Mouse (Mus musculus) liver, embryonic 12.5 days (tissue): Measurements from ENCODE around the gene Pias3. TPM values are rescaled to one million over a fixed set of nuclear protein-coding genes. Genes with fewer than 3 reads are reported as not detected.
"Not testable (repeated sequence)": the region's sequence is repeated elsewhere in the genome, so short reads cannot be mapped to it uniquely, and the experiment has no call there.

Experiments
- ATAC-seq: fragments of 200-750 bp; cut with Nextera tagmentation; 2 replicates; pipeline ENCODE4 v1.8.0; 2017; ENCODE audit warnings: moderate number of reproducible peaks, mild to moderate bottlenecking, moderate library complexity
- H3K27ac ChIP-seq: fragments of 300-500 bp; sonication (generic); 2 replicates; pipeline ENCODE4 v1.5.1; 2016; ENCODE audit warnings: mild to moderate bottlenecking
- H3K27me3 ChIP-seq: fragments of 300-500 bp; sonication (generic); replicated peaks from 2 replicates; pipeline ENCODE4 v1.6.1; 2016; ENCODE audit warnings: mild to moderate bottlenecking, moderate library complexity
- H3K36me3 ChIP-seq: fragments of 300-500 bp; sonication (generic); 2 replicates; pipeline ENCODE4 v1.6.1; 2016; ENCODE audit warnings: mild to moderate bottlenecking, moderate library complexity
- H3K4me1 ChIP-seq: fragments of 300-500 bp; sonication (generic); 2 replicates; pipeline ENCODE4 v1.6.1; 2016
- H3K4me2 ChIP-seq: fragments of 300-500 bp; sonication (generic); 2 replicates; pipeline ENCODE4 v1.6.1; 2016; ENCODE audit warnings: mild to moderate bottlenecking, moderate library complexity
- H3K4me3 ChIP-seq: fragments of 300-500 bp; sonication (generic); 2 replicates; pipeline ENCODE4 v1.5.1; 2016; ENCODE audit warnings: mild to moderate bottlenecking, moderate library complexity
- H3K9ac ChIP-seq: fragments of 300-500 bp; sonication (generic); 2 replicates; pipeline ENCODE4 v1.6.1; 2016; ENCODE audit warnings: mild to moderate bottlenecking, moderate library complexity
- H3K9me3 ChIP-seq: fragments of 300-500 bp; sonication (generic); replicated peaks from 2 replicates; pipeline ENCODE4 v1.6.1; 2016; ENCODE audit warnings: mild to moderate bottlenecking, moderate library complexity
- WGBS: fragments of 180-500 bp; shearing (Covaris S2); methylation state at CpG from one replicate; pipeline ENCODE4 v1.1.7; 2016; ENCODE audit not compliant: insufficient replicate concordance; 5-methylcytosine and 5-hydroxymethylcytosine counted together
- polyA plus RNA-seq: library from polyadenylated mRNA; unstranded; fragments of >200 nt; fragmentation: Nextera tagmentation; extraction: Ambion mirVana; gene quantifications from 2 replicates; pipeline ENCODE4 v1.2.1, GENCODE M21; 2016

Gene Pias3
- 10.1 and 11.0 TPM in 2 replicates for polyA plus RNA-seq

DNA sequence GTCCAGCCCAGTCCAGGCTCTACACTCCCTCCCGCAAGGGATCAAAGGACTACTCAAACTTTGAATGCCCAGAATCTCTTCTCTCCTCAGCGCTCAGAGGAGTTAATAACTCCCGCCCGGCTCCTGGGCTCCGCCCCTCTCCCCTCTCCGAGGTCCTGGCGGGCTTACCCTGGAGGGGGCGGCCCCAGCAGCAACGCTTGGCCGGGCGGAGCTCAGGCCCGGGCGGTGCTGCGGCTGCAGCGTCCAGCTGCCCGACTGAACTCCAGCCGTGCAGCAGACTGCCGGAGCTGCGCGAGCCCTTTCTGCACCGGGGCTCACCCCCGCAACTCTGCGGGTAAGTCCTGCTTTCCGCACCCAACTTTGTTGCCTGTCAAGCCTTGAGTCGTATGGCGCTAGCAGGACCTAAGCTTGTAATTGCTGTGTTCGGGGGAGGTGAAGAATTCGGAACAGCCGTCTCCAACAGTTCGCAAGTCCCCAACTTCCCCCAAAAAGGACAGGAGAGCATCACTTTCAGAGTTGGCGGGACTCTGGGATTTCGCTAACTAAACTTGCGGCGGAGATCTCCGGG lies at the start of gene Pias3:
Gene Pias3 (plus strand): TSS at position 187 of the 568 bp plus-strand sequence.
- no peaks in the 10 kb centered on the region; the same call in 1 of the 2 replicates for H3K27me3 ChIP-seq
- peak within 1 kb of the TSS; percentile 95 for H3K4me2 ChIP-seq
- peak within 1 kb of the TSS; percentile 79 for H3K9ac ChIP-seq
- no peaks in the 10 kb centered on the region for H3K9me3 ChIP-seq
- H3K4me3 ChIP-seq: peak within 1 kb of the TSS; percentile 81
- H3K36me3 ChIP-seq: peaks cover 13% of the 10 kb centered on the region
- ATAC-seq: peak; percentile 74
- peak within 1 kb of the TSS; percentile 88 for H3K27ac ChIP-seq
- under 1% methylated on average over 35 of the region's 35 CpGs for WGBS
- peaks cover 22% of the 10 kb centered on the region for H3K4me1 ChIP-seq

DNA sequence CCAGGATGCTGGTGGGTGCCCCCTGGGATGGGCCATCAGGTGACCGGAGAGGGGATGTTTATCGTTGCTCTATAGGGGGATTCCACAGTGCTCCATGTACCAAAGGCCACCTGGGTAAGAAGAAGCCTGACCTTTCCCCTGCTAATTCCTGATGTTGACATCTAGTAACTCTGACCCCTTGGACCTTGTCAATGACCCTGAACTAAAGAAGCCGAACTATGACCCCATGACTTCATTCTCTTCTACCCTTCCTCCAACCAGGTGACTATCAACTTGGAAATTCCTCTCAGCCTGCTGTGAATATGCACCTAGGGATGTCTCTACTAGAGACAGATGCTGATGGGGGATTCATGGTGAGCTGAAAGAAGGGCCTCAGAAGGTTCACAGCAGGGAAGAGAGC lies 48.8 kb upstream of the Pias3 start:
- Histone ChIP-seq H3K36me3 (peaks cover 17% of the 10 kb centered on the region), H3K27me3 (no peaks in the 10 kb centered on the region), H3K27ac (no peak overlapping the region), H3K4me2 (no peak overlapping the region), H3K9me3 (no peaks in the 10 kb centered on the region), H3K4me3 (no peak overlapping the region), H3K9ac (no peak overlapping the region), H3K4me1 (no peaks in the 10 kb centered on the region)
- 74% methylated on average over 3 of the region's 3 CpGs for WGBS
- ATAC-seq: no peak

DNA sequence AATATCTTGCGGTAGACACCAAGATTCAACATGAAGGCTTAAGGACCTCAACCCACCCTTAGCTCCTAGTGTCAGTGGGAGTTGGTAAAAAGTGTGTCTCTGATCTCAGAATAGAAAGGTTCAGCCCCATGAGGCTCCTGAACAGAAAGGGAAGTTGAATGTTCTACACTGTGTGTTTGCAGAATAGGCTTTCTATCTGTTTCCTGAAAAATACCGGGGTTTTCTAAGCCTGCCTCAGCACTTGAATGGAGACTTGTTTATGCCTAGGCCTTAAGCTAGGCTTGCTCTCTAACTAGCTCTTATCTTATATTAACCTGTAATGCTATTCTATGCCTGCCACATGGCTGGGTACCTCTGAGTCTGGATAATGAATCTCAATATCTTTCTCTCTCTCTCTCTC lies 35.3 kb upstream of the Pias3 start:
- no peak overlapping the region for H3K27ac ChIP-seq
- H3K36me3 ChIP-seq: no peaks in the 10 kb centered on the region
- no peak overlapping the region for H3K4me2 ChIP-seq
- H3K27me3 ChIP-seq: peaks cover 3% of the 10 kb centered on the region; the same call in 1 of the 2 replicates
- no peak overlapping the region for H3K4me3 ChIP-seq
- H3K9ac ChIP-seq: no peak overlapping the region
- no peaks in the 10 kb centered on the region for H3K9me3 ChIP-seq
- ATAC-seq: no peak
- whole genome bisulfite sequencing: 57% methylated on average over 2 of the region's 2 CpGs
- peaks cover 10% of the 10 kb centered on the region for H3K4me1 ChIP-seq

DNA sequence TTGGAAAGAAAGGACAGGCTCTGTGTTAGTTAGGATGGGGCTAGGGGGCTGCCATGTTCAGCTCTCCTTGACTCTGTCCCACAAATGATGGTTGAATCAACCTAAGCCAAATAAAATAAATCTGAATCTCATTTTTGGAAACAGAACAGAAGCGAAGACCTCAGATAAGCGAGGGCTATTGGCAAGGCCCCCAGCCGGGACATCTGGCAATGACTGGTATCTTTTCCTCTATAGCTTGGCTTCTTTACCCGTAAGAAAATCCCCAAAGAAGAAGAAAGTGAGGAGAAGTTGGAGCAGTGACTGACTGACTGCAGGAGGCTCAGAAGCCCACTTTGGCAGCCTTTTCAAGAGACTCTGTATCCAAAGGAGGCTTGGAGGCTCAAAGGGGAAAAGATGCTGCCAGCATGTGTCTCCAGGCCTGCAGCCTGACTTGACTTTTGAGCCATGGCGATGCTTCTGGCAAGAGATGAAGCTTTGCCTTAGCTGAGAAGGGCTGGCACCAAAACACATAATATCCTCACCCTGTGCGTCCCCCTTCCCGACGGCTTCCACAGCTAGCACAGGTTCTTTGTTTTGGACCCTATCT lies 33.4 kb upstream of the Pias3 start:
- no peak overlapping the region for H3K27ac ChIP-seq

DNA sequence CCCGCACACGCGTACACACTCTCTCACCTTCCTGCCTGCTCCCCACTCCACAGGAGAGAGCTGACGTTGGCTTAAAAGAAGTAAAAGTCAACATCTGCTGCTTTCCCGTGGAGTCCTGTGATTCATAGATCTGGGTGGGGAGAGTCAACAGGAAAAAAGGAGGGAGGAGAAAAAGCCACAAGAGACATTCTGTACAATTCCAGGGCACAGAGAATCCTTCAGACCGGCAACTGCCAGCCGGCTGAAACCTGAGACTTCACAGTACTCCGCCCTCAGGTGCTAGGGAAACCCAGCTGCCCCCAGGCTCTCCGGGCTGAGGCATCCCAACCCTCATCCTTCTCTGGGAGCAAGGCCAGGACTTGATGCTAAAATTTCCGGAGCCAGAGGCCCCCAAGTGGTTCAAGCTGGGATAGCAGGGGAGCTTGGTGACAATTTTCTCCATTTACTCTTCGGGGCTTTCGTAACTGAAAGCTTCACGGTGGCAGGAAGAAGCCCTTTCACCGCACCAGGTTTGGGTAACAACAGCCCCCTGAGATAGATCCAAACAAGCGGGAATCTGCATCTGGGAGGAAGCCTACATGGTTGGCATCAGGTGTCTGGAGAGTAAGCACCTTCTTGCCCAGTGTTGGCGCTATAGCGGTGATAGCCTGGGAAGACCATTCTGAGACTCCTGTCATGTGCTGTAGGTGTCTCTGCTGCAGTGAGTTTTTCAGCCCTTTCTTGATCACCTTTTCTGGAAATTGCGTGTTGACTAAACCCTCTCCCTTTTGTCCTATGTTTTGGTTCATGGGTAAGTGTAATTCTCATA lies 32.5 kb upstream of the Pias3 start:
- H3K9ac ChIP-seq: no peak overlapping the region; the same call in 1 of the 2 replicates

More for the DNA sequence above, 33.4 kb upstream of the Pias3 start:
- no peak overlapping the region for H3K9ac ChIP-seq
- WGBS: 63% methylated on average over 8 of the region's 8 CpGs
- no peaks in the 10 kb centered on the region for H3K36me3 ChIP-seq
- no peak for ATAC-seq
- H3K4me1 ChIP-seq: peaks cover 10% of the 10 kb centered on the region
- no peak overlapping the region for H3K4me3 ChIP-seq
- no peak overlapping the region; the same call in 1 of the 2 replicates for H3K4me2 ChIP-seq
- H3K9me3 ChIP-seq: no peaks in the 10 kb centered on the region
- peaks cover 12% of the 10 kb centered on the region; the same call in 1 of the 2 replicates for H3K27me3 ChIP-seq

DNA sequence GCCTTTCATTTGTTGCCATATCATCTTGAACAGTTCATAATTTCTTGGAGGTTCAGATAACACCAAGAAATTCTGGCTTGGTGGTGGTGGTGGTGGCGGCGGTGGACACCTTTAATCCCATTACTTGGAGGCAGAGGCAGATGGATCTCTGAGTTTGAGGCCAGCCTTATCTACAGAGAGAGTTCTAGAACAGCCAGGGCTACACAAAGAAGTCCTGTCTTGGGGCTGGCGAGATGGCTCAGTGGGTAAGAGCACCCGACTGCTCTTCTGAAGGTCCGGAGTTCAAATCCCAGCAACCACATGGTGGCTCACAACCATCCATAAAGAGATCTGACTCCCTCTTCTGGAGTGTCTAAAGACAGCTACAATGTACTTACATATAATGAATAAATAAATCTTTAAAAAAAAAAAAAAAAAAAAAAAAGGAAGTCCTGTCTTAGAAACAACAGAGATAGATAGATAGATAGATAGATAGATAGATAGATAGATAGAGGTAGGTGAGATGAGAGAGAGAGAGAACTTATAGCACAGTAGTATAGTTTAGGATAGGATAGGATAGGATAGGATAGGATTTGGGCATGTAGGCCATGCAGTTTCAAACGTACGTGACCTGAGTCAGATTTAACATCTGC lies 30.3 kb upstream of the Pias3 start:
- not testable (repeated sequence) for H3K9ac ChIP-seq, H3K4me2 ChIP-seq, H3K4me3 ChIP-seq, H3K36me3 ChIP-seq, H3K9me3 ChIP-seq, H3K27ac ChIP-seq, ATAC-seq
- peaks cover 26% of the 10 kb centered on the region for H3K4me1 ChIP-seq
- H3K27me3 ChIP-seq: peaks cover 20% of the 10 kb centered on the region
- WGBS: 74% methylated on average over 7 of the region's 7 CpGs

More for the DNA sequence above, 32.5 kb upstream of the Pias3 start:
- peak overlapping the region; percentile 29 for H3K4me3 ChIP-seq
- H3K27me3 ChIP-seq: peaks cover 12% of the 10 kb centered on the region; the same call in 1 of the 2 replicates
- H3K27ac ChIP-seq: no peak overlapping the region
- no peaks in the 10 kb centered on the region for H3K9me3 ChIP-seq
- WGBS: 11% methylated on average over 18 of the region's 18 CpGs
- H3K36me3 ChIP-seq: no peaks in the 10 kb centered on the region
- no peak for ATAC-seq
- H3K4me2 ChIP-seq: peak overlapping the region; percentile 66
- H3K4me1 ChIP-seq: peaks cover 10% of the 10 kb centered on the region

DNA sequence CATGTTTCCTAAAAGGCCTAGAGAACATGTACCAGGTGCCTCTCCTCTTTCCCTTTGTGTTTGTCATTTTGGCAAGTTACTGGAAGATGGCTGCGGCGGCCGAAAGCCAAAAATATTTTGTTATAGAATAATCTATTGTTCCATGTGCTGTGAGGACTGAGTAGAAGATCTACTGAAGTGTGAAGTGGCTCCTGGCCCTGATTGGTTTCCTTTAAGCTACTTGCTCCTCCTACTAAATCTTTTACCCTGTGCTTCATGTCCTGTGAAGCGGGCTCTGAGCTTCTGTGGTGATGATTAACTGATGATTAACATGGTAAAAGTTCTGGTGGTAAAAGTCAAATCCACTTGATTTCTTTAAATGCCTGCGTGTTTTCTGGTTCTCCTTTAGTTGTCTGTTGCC lies 29.3 kb upstream of the Pias3 start:
- Histone ChIP-seq H3K27ac (no peak overlapping the region), H3K9me3 (no peaks in the 10 kb centered on the region), H3K4me3 (no peak overlapping the region), H3K36me3 (no peaks in the 10 kb centered on the region), H3K4me2 (no peak overlapping the region), H3K4me1 (peaks cover 27% of the 10 kb centered on the region), H3K9ac (no peak overlapping the region), H3K27me3 (peaks cover 29% of the 10 kb centered on the region)
- WGBS: 84% methylated on average over 5 of the region's 5 CpGs
- ATAC-seq: no peak

DNA sequence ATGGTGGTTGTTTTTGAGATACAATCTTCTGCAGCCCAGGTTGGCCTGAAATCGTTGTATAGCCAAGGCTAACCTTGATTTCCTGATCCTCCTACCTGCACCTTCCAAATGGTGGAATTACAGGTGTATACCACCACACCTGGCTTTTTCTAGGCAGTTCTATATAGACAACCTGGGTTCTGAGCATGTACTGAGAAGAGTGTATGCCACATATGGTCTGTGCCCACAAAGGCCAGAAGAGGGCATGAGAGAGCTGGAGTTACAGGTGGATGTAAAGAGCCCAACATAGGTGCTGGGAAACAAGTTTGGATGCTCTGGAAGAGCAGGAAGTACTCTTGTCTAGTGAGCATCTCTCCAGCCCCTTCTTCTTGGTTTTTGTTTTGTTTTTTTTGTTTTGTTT lies 28.9 kb upstream of the Pias3 start:
- WGBS: 13% methylated on average over 1 of the region's 1 CpGs
- Histone ChIP-seq H3K4me3 (no peak overlapping the region), H3K4me1 (peaks cover 27% of the 10 kb centered on the region), H3K9ac (no peak overlapping the region), H3K27me3 (peaks cover 33% of the 10 kb centered on the region), H3K36me3 (no peaks in the 10 kb centered on the region), H3K27ac (no peak overlapping the region), H3K9me3 (no peaks in the 10 kb centered on the region), H3K4me2 (no peak overlapping the region)
- no peak for ATAC-seq

DNA sequence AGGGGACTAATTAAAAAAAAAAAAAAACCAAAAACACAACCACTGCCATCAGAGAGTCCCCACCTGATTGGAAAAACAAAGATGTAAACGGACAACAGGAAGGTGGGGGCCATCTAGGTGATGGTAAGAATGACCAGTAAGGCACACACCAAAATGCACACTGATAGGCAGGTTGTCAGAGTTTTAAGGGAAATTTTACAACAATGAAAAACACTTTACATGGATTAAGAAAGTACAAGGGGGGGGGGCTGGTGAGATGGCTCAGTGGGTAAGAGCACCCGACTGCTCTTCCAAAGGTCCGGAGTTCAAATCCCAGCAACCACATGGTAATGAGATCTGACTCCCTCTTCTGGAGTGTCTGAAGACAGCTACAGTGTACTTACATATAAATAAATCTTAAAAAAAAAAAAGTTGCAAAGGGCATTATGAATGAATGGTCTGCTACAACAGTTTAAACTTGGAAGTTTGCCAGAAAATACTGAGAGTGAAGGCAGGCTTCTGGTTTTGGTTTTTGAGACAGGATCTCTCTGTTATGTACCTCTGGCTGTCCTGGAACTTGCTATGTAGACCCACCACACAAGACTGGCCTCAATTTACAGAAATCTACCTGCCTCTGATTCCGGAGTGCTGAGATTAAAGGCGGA lies 27.6 kb upstream of the Pias3 start:
- Histone ChIP-seq H3K4me1 (peaks cover 21% of the 10 kb centered on the region), H3K9ac (no peak overlapping the region), H3K4me3 (no peak overlapping the region), H3K4me2 (no peak overlapping the region), H3K27ac (no peak overlapping the region), H3K9me3 (no peaks in the 10 kb centered on the region), H3K27me3 (peaks cover 30% of the 10 kb centered on the region), H3K36me3 (no peaks in the 10 kb centered on the region)
- WGBS: 78% methylated on average over 5 of the region's 5 CpGs
- ATAC-seq: no peak

DNA sequence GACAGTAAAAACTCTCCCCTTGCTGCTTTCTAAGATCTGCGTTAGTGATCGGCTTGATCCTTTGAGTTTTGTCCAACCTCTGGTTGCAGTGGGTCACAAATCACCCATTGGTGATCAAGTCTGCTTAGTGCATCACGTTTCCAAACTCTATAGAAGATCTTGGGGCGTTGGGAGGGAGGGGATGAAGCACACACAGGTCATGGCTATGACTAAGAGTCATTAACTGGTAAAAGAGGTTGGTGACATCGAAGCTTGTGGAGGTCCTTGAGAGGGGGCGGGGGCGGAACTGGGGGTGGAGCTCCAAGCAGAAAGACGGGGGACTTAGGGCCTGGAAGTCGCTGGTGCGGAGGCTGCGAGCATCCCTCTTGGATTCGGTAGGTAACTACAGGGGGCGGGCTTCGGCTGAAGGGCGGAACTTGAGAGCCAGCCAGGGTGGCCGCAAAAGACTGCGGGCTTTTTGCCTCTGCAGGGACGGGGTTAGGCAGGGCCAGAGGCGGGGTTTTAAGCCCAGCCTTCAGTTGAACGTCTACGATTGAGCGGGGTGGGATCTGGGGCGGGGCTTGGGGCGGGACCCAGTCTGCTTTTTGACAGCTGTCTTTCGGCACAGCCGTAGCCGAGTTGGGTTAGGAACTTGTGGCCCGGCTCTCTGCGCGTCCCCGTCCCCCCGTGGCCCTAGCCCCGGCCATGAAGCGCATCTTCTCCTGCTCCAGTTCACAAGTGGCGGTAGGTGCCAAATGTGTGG lies 26.3 kb upstream of the Pias3 start, which contains the start of gene Ankrd35:
Gene Ankrd35 (plus strand): TSS at position 405 of the 742 bp plus-strand sequence.
- H3K4me3 ChIP-seq: peak within 1 kb of the TSS; percentile 52
- peak; percentile 93 for ATAC-seq
- H3K4me1 ChIP-seq: peaks cover 17% of the 10 kb centered on the region
- H3K4me2 ChIP-seq: peak within 1 kb of the TSS; percentile 83
- H3K9me3 ChIP-seq: no peaks in the 10 kb centered on the region
- H3K27me3 ChIP-seq: peaks cover 30% of the 10 kb centered on the region
- peak within 1 kb of the TSS; percentile 48; the same call in 1 of the 2 replicates for H3K9ac ChIP-seq
- H3K36me3 ChIP-seq: no peaks in the 10 kb centered on the region
- no peak within 1 kb of the TSS for H3K27ac ChIP-seq
- WGBS: 4% methylated on average over 35 of the region's 35 CpGs

DNA sequence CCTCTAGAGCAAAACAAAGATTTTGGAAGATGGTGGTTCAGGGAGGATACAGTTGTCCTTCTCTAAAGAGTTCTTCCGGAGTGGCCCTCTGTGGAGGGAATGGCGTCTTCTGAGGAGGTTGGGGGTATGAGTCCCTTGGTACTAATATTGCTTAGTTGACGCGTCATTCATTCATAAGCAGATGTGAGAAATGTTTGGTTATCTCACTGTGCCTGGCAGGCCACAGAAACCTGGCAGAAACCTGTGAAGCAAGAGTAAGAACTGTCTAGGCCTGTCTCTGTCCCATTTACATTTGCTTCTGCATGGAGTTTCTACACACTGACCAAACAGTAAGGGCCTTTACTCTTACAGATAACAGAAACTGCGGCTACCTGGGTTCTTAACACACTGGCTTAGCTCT lies 24.7 kb upstream of the Pias3 start:
- H3K4me3 ChIP-seq: no peak overlapping the region
- peaks cover 17% of the 10 kb centered on the region for H3K4me1 ChIP-seq
- no peaks in the 10 kb centered on the region for H3K36me3 ChIP-seq
- WGBS: 79% methylated on average over 5 of the region's 5 CpGs
- H3K27ac ChIP-seq: no peak overlapping the region
- ATAC-seq: no peak
- H3K4me2 ChIP-seq: no peak overlapping the region
- H3K9ac ChIP-seq: no peak overlapping the region
- peaks cover 30% of the 10 kb centered on the region for H3K27me3 ChIP-seq
- no peaks in the 10 kb centered on the region for H3K9me3 ChIP-seq
